ENCODE assay signal across 27 mouse cellular contexts in the genomic region with DNA sequence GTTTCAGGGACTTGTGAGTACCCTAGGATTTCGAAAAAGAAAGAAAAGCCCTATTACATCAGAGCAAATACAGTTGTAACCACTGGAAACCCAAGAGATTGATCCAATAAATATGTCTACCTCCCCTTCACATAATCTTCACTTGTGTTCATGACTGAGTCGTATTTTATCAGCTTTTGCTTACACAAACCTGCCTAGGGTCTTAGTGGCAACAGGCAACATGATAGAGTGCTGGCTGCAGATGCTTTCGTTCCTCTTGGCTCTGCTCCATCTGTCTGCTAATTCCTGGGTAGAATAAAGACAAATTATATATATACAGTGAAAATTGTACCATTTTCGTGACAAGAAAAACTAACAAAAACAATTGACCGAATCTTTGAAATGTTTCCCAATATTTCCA.
"Had no signal": no experiment of that assay in that cellular context is flagged by ENCODE, and none has a peak within 500 bp of the region (broad histone marks: within the 10 kb centered on the region; RNA-seq: fewer than 3 reads in every experiment).

No protein-coding gene starts in this region.

- H3K4me1 ChIP-seq: embryonic facial prominence, embryonic 10.5 days; embryonic facial prominence, embryonic 12.5 days; embryonic facial prominence, embryonic 13.5 days; embryonic facial prominence, embryonic 15.5 days; forebrain, embryonic 13.5 days; forebrain, embryonic 15.5 days had no signal

- H3K27me3 ChIP-seq: embryonic facial prominence, embryonic 12.5 days; embryonic facial prominence, embryonic 13.5 days; embryonic facial prominence, embryonic 15.5 days; forebrain, embryonic 12.5 days; forebrain, embryonic 13.5 days; forebrain, embryonic 15.5 days had no signal

- H3K27ac ChIP-seq: embryonic facial prominence, embryonic 10.5 days; embryonic facial prominence, embryonic 12.5 days; embryonic facial prominence, embryonic 13.5 days; embryonic facial prominence, embryonic 15.5 days; forebrain, embryonic 10.5 days; forebrain, embryonic 12.5 days; forebrain, embryonic 13.5 days; forebrain, embryonic 15.5 days; gastrocnemius, adult 2 months; heart, adult 2 months had no signal

- H3K4me2 ChIP-seq: embryonic facial prominence, embryonic 12.5 days; embryonic facial prominence, embryonic 13.5 days; embryonic facial prominence, embryonic 15.5 days; forebrain, embryonic 12.5 days; forebrain, embryonic 13.5 days; forebrain, embryonic 15.5 days had no signal

- H3K9ac ChIP-seq: embryonic facial prominence, embryonic 12.5 days; embryonic facial prominence, embryonic 13.5 days; embryonic facial prominence, embryonic 15.5 days; forebrain, embryonic 12.5 days; forebrain, embryonic 13.5 days; forebrain, embryonic 15.5 days; forebrain, postnatal 0 days had no signal

- H3K9me3 ChIP-seq: embryonic facial prominence, embryonic 10.5 days; embryonic facial prominence, embryonic 12.5 days; embryonic facial prominence, embryonic 13.5 days; embryonic facial prominence, embryonic 15.5 days had no signal

- H3K4me3 ChIP-seq: embryonic facial prominence, embryonic 10.5 days; embryonic facial prominence, embryonic 12.5 days; embryonic facial prominence, embryonic 13.5 days; embryonic facial prominence, embryonic 15.5 days; erythroblast, embryonic 14.5 days; forebrain, embryonic 10.5 days; forebrain, embryonic 12.5 days; forebrain, embryonic 13.5 days; forebrain, embryonic 15.5 days; gastrocnemius, adult 2 months; heart, adult 2 months had no signal

- ATAC-seq: forebrain, embryonic 13.5 days; forebrain, embryonic 14.5 days; forebrain, embryonic 15.5 days; forebrain, embryonic 16.5 days; forebrain, postnatal 0 days had no signal

- H3K36me3 ChIP-seq: embryonic facial prominence, embryonic 10.5 days; embryonic facial prominence, embryonic 12.5 days; embryonic facial prominence, embryonic 13.5 days; embryonic facial prominence, embryonic 15.5 days; forebrain, embryonic 10.5 days; forebrain, embryonic 12.5 days; forebrain, embryonic 15.5 days had no signal

- DNase-seq: cerebellum, adult 9-10 months; cerebellum, adult 9-11 months; cerebellum, postnatal 10 days; cerebellum, postnatal 14 days; cerebellum, postnatal 25 days; cerebellum, postnatal 36 days; embryo, embryonic 11 days; forebrain, postnatal 0 days; gastrocnemius, adult 2 months; gastrocnemius, postnatal 10 days; gastrocnemius, postnatal 14 days; gastrocnemius, postnatal 25 days; gastrocnemius, postnatal 36 days; heart, adult 11 months; heart, adult 18-20 months; heart, adult 2 months had no signal
